Mouse (Mus musculus): ENCODE results near the gene Syde1.

DNA sequence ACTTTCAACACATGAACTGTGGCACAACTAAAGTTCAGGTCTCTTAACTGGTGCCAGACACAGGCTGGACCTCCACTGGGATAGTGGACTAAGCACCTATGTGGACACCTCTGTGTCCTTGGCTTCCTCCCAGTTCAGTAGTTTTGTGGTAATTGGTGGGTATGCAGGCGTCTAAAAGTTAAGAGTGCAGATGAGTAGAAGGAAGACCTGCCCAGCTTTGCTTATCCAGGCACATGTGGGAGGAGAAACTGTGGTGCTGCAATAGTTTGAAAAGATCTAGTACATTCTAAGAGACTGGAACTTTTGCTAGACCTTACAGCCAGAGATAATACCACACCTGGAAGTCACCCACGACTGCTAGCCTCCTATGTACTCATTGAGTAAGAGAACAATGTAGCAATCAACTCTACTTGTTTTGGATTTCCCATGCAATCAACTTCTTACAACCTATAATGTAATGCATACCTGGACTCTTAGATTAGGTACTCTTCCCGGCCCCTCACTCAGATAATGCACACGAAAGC lies 1.2 kb upstream of the Syde1 start:
- TF ChIP-seq NRF1 (IDR thresholded peaks at IDR 0.05; ENCODE audit: insufficient read depth, low read depth, low read length, poor library complexity, severe bottlenecking) = no peak
- TF ChIP-seq POLR2AphosphoS2 (IDR thresholded peaks at IDR 0.05; ENCODE audit: low read length) = no peak
- no peak for TF ChIP-seq USF1 (IDR thresholded peaks at IDR 0.05; ENCODE audit: low read depth, low read length)
- no peak for TF ChIP-seq CTCF (IDR thresholded peaks at IDR 0.05 in 2 of 3, conservative IDR thresholded peaks at IDR 0.05 in 1 of 3; ENCODE audit: control insufficient read depth in 1 of 3, insufficient read depth in 1 of 3, low read depth in 2 of 3, low read length in 3 of 3, poor library complexity in 1 of 3, severe bottlenecking in 1 of 3)
- TF ChIP-seq ZNF384 (IDR thresholded peaks at IDR 0.05; ENCODE audit: low read depth, low read length) = no peak
- TF ChIP-seq GATA1 (IDR thresholded peaks at IDR 0.05; ENCODE audit: low read depth, low read length) = no peak

Measured in MEL (cell line).